In genomic region chr10:117844279-117844678, GRCm38 (mm10) we compare ENCODE assay signal across 8 mouse cellular contexts. TPM values are rescaled to one million over a fixed set of nuclear protein-coding genes. Genes with fewer than 3 reads are reported as not detected.
A peak's percentile ranks its signal among the peaks of the same experiment; 100 is the strongest.
DNase-seq lines count a peak whose midpoint lies in the region; ATAC-seq and TF ChIP-seq lines count a peak whose summit lies in the region.

No protein-coding gene starts in this region.

- peak overlapping the region; percentile 66 for H3K4me2 ChIP-seq in kidney, embryonic 15.5 days
- H3K4me2 ChIP-seq in hindbrain, embryonic 16.5 days (ENCODE audit: low read length), result peak overlapping the region; percentile 78
- peak overlapping the region; percentile 75 for H3K4me2 ChIP-seq in midbrain, embryonic 15.5 days

- no peak for TF ChIP-seq POLR2A in bone marrow, adult 2 months (IDR thresholded peaks at IDR 0.05; ENCODE audit: borderline replicate concordance, control insufficient read depth, low read depth, low read length)

- H3K4me1 ChIP-seq in kidney, embryonic 15.5 days, result peaks cover 22% of the 10 kb centered on the region
- H3K4me1 ChIP-seq in bone marrow, adult 2 months (ENCODE audit: control insufficient read depth, insufficient read depth, low read length), result peaks cover 2% of the 10 kb centered on the region; the same call in 1 of the 2 replicates
- H3K4me1 ChIP-seq in hindbrain, embryonic 16.5 days (ENCODE audit: control insufficient read depth, insufficient read depth, low read depth, low read length), result peaks cover 18% of the 10 kb centered on the region
- H3K4me1 ChIP-seq in midbrain, embryonic 15.5 days, result peaks cover 29% of the 10 kb centered on the region

- peak overlapping the region; percentile 96 for H3K4me3 ChIP-seq in kidney, embryonic 15.5 days (replicated peaks)
- H3K4me3 ChIP-seq in bone marrow, adult 2 months (replicated peaks; ENCODE audit: control insufficient read depth, low read depth, low read length), result peak overlapping the region; percentile 82
- H3K4me3 ChIP-seq in hindbrain, embryonic 16.5 days (ENCODE audit: low read length), result peak overlapping the region; percentile 96
- H3K4me3 ChIP-seq in midbrain, embryonic 15.5 days, result peak overlapping the region; percentile 99

- H3K9me3 ChIP-seq in kidney, embryonic 15.5 days (replicated peaks), result no peaks in the 10 kb centered on the region
- no peaks in the 10 kb centered on the region for H3K9me3 ChIP-seq in hindbrain, embryonic 16.5 days (ENCODE audit: control insufficient read depth, low read length)
- H3K9me3 ChIP-seq in midbrain, embryonic 15.5 days, result no peaks in the 10 kb centered on the region

- TF ChIP-seq CTCF in bone marrow, adult 2 months (IDR thresholded peaks at IDR 0.05; ENCODE audit: control insufficient read depth, insufficient read depth, low read length), result no peak

- no peak overlapping the region for H3K27ac ChIP-seq in kidney, embryonic 15.5 days
- no peak overlapping the region for H3K27ac ChIP-seq in bone marrow, adult 2 months (ENCODE audit: control insufficient read depth, insufficient read depth, low read depth, low read length, poor library complexity)
- H3K27ac ChIP-seq in hindbrain, embryonic 16.5 days (ENCODE audit: low read depth, low read length), result no peak overlapping the region
- H3K27ac ChIP-seq in midbrain, embryonic 15.5 days, result no peak overlapping the region

- 27% methylated on average over 5 of the region's 5 CpGs for WGBS in kidney, embryonic 15.5 days
- under 1% methylated on average over 5 of the region's 5 CpGs for WGBS in bone marrow, adult 2 months
- WGBS in hindbrain, embryonic 16.5 days, result 26% methylated on average over 5 of the region's 5 CpGs
- 34% methylated on average over 5 of the region's 5 CpGs for WGBS in midbrain, embryonic 15.5 days

- H3K27me3 ChIP-seq in kidney, embryonic 15.5 days, result 0 out of 2 replicates have a peak, but pooled peaks cover 3% of the 10 kb centered on the region
- H3K27me3 ChIP-seq in hindbrain, embryonic 16.5 days (replicated peaks; ENCODE audit: control insufficient read depth, insufficient read depth, low read length), result no peaks in the 10 kb centered on the region
- H3K27me3 ChIP-seq in midbrain, embryonic 15.5 days (replicated peaks), result no peaks in the 10 kb centered on the region

- H3K36me3 ChIP-seq in kidney, embryonic 15.5 days, result no peaks in the 10 kb centered on the region
- no peaks in the 10 kb centered on the region for H3K36me3 ChIP-seq in hindbrain, embryonic 16.5 days (ENCODE audit: control insufficient read depth, insufficient read depth, low read length)
- no peaks in the 10 kb centered on the region for H3K36me3 ChIP-seq in midbrain, embryonic 15.5 days (replicated peaks)

- 0 out of 2 replicates have a peak overlapping the region, but pooled peaks have one; percentile 97 for H3K9ac ChIP-seq in kidney, embryonic 15.5 days
- H3K9ac ChIP-seq in hindbrain, embryonic 16.5 days (ENCODE audit: low read depth, low read length), result peak overlapping the region; percentile 8; the same call in 1 of the 2 replicates
- H3K9ac ChIP-seq in midbrain, embryonic 15.5 days, result peak overlapping the region; percentile 76; the same call in 1 of the 2 replicates

- no peak for DNase-seq in kidney, adult 9 months
- no peak for DNase-seq in right cerebral cortex, postnatal 36 days (ENCODE audit: low spot score in 2 of 2)
- no peak for DNase-seq in thymus, adult 18-20 months
- DNase-seq in frontal cortex, postnatal 25 days (ENCODE audit: low spot score in 2 of 2), result no peak

- ATAC-seq in kidney, embryonic 15.5 days (replicated peaks; ENCODE audit: low FRiP score), result no peak
- ATAC-seq in hindbrain, embryonic 16.5 days, result no peak
- no peak for ATAC-seq in midbrain, embryonic 15.5 days (replicated peaks)

RNA-seq across cellular contexts. Expression of gene Rap1b, which starts 1.6 kb away (rescaled TPM):
- polyA plus RNA-seq in kidney, embryonic 15.5 days (2015; fragmentation: Nextera tagmentation; extraction: Ambion mirVana), result 161 and 167 TPM in 2 replicates
- 119 and 178 TPM in 2 replicates for polyA plus RNA-seq in bone marrow, adult 2 months (2011; ENCODE audit: insufficient read depth, insufficient read length, low replicate concordance, missing spikeins)
- 161 and 169 TPM in 2 replicates for polyA plus RNA-seq in hindbrain, embryonic 16.5 days (2015; fragmentation: Nextera tagmentation; extraction: Ambion mirVana)
- polyA plus RNA-seq in midbrain, embryonic 15.5 days (2015; fragmentation: Nextera tagmentation; extraction: Ambion mirVana), result 166 and 168 TPM in 2 replicates

RNA-seq across cellular contexts. Expression of gene Nup107, which starts 51.8 kb away (rescaled TPM):
- 65.3 and 69.0 TPM in 2 replicates for polyA plus RNA-seq in kidney, embryonic 15.5 days (2015; fragmentation: Nextera tagmentation; extraction: Ambion mirVana)
- 22.8 and 31.1 TPM in 2 replicates for polyA plus RNA-seq in bone marrow, adult 2 months (2011; ENCODE audit: insufficient read depth, insufficient read length, low replicate concordance, missing spikeins)
- 32.0 TPM in 2 replicates for polyA plus RNA-seq in hindbrain, embryonic 16.5 days (2015; fragmentation: Nextera tagmentation; extraction: Ambion mirVana)
- 33.7 and 34.7 TPM in 2 replicates for polyA plus RNA-seq in midbrain, embryonic 15.5 days (2015; fragmentation: Nextera tagmentation; extraction: Ambion mirVana)

Comparison
In these comparisons a context has a peak if more than half of its experiments do, and no peak if none do; other contexts are left out.
1. H3K9ac ChIP-seq: peak in every context shown above with its lines; median percentile 97 in kidney, embryonic 15.5 days; 76 in midbrain, embryonic 15.5 days; 8 in hindbrain, embryonic 16.5 days.